Mouse (Mus musculus): ENCODE results near the gene Fgfr2. TPM values are rescaled to one million over a fixed set of nuclear protein-coding genes. Genes with fewer than 3 reads are reported as not detected.

Fgfr2 gene
- polyA plus RNA-seq, 1 experiment from 2014 or later = 93.4 TPM

GRCm38 (mm10) chr7:133029496-133030047 is 93.6 kb downstream of the Fgfr2 start:
- Histone ChIP-seq H3K4me2 (ENCODE audit: low read depth, low read length) (no peak overlapping the region), H3K4me1 (ENCODE audit: control insufficient read depth, insufficient read depth, low read length) (peaks cover 60% of the 10 kb centered on the region)
- ATAC-seq (ENCODE audit: insufficient read depth, low FRiP score) = peak; percentile 89

GRCm38 (mm10) chr7:133029004-133029403 is 94.1 kb downstream of the Fgfr2 start:
- no peak overlapping the region for H3K9ac ChIP-seq (ENCODE audit: low read length)
- 64% methylated on average over 8 of the region's 8 CpGs for WGBS
- H3K4me1 ChIP-seq (ENCODE audit: control insufficient read depth, insufficient read depth, low read length) = peaks cover 54% of the 10 kb centered on the region
- ATAC-seq (ENCODE audit: insufficient read depth, low FRiP score) = no peak
- no peak overlapping the region for H3K4me2 ChIP-seq (ENCODE audit: low read depth, low read length)
- H3K9me3 ChIP-seq (replicated peaks; ENCODE audit: control insufficient read depth, low read length) = no peaks in the 10 kb centered on the region
- H3K4me3 ChIP-seq (replicated peaks; ENCODE audit: low read length) = no peak overlapping the region
- peak overlapping the region; percentile 26 for H3K27ac ChIP-seq (ENCODE audit: low read length)
- no peaks in the 10 kb centered on the region for H3K27me3 ChIP-seq (ENCODE audit: control insufficient read depth, insufficient read depth, low read length)
- no peaks in the 10 kb centered on the region for H3K36me3 ChIP-seq (ENCODE audit: control insufficient read depth, insufficient read depth, low read length)

More at GRCm38 (mm10) chr7:133029496-133030047, 93.6 kb downstream of the Fgfr2 start:
- H3K9ac ChIP-seq (ENCODE audit: low read length) = no peak overlapping the region
- 54% methylated on average over 8 of the region's 8 CpGs for WGBS
- no peaks in the 10 kb centered on the region for H3K36me3 ChIP-seq (ENCODE audit: control insufficient read depth, insufficient read depth, low read length)
- no peak overlapping the region for H3K4me3 ChIP-seq (replicated peaks; ENCODE audit: low read length)
- no peaks in the 10 kb centered on the region for H3K9me3 ChIP-seq (replicated peaks; ENCODE audit: control insufficient read depth, low read length)
- no peaks in the 10 kb centered on the region for H3K27me3 ChIP-seq (ENCODE audit: control insufficient read depth, insufficient read depth, low read length)
- peak overlapping the region; percentile 62 for H3K27ac ChIP-seq (ENCODE audit: low read length)

DNA sequence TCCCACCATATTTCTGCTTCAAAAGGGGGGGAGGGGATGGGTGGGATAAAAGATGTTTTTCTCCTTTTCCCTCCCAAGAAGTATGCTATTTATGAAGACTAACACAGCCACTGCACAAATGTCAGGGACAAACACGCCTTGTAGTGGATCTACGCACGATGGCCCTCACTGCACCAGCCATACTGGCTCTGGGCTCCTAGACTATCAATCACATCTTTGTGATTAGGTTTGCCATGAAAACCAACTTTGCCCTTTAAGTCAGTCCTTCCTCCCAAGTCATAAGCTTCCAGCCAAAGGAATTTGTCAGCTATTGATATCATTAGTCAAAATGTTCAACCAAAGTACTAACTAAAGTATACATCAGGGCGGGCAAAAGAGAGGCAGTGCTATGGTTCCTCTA is 95.2 kb downstream of the Fgfr2 start:
- WGBS = 77% methylated on average over 4 of the region's 4 CpGs
- H3K27me3 ChIP-seq (ENCODE audit: control insufficient read depth, insufficient read depth, low read length) = no peaks in the 10 kb centered on the region
- no peak for ATAC-seq (ENCODE audit: insufficient read depth, low FRiP score)
- H3K9me3 ChIP-seq (replicated peaks; ENCODE audit: control insufficient read depth, low read length) = no peaks in the 10 kb centered on the region
- no peak overlapping the region for H3K9ac ChIP-seq (ENCODE audit: low read length)
- peaks cover 44% of the 10 kb centered on the region for H3K4me1 ChIP-seq (ENCODE audit: control insufficient read depth, insufficient read depth, low read length)
- no peak overlapping the region for H3K4me2 ChIP-seq (ENCODE audit: low read depth, low read length)
- no peak overlapping the region for H3K27ac ChIP-seq (ENCODE audit: low read length)
- no peak overlapping the region for H3K4me3 ChIP-seq (replicated peaks; ENCODE audit: low read length)
- H3K36me3 ChIP-seq (ENCODE audit: control insufficient read depth, insufficient read depth, low read length) = no peaks in the 10 kb centered on the region

DNA sequence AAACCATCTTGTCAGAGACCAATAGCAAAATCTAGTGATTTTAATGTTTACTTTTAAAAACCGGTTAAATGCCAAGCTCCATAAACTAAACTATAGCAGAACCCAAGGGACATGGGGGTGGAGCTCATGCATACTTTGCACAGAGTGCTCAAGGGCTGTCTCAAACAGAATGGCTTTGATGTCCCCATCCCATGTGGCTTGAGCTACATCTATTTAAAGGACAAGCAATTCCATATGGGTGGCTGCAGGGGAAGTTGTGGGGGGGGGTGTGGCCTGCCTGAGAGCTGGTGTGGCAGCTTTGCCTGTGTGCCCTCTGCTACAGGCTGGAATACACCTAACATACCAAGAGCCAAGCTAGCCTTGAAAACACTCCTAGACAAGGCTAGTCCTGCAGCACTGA is 98.5 kb downstream of the Fgfr2 start:
- peak; percentile 35; the same call in 1 of the 2 replicates for ATAC-seq (ENCODE audit: insufficient read depth, low FRiP score)
- Histone ChIP-seq H3K4me1 (ENCODE audit: control insufficient read depth, insufficient read depth, low read length) (peaks cover 46% of the 10 kb centered on the region), H3K27me3 (ENCODE audit: control insufficient read depth, insufficient read depth, low read length) (no peaks in the 10 kb centered on the region), H3K36me3 (ENCODE audit: control insufficient read depth, insufficient read depth, low read length) (no peaks in the 10 kb centered on the region), H3K4me3 (replicated peaks; ENCODE audit: low read length) (no peak overlapping the region), H3K9ac (ENCODE audit: low read length) (no peak overlapping the region), H3K27ac (ENCODE audit: low read length) (0 out of 2 replicates have a peak overlapping the region, but pooled peaks have one; percentile 30), H3K4me2 (ENCODE audit: low read depth, low read length) (no peak overlapping the region), H3K9me3 (replicated peaks; ENCODE audit: control insufficient read depth, low read length) (no peaks in the 10 kb centered on the region)
- WGBS = 24% methylated on average over 1 of the region's 1 CpGs

- ATAC-seq (ENCODE audit: insufficient read depth, low FRiP score) = no peak
- Histone ChIP-seq H3K27ac (ENCODE audit: low read length) (0 out of 2 replicates have a peak overlapping the region, but pooled peaks have one; percentile 44), H3K4me2 (ENCODE audit: low read depth, low read length) (no peak overlapping the region), H3K9ac (ENCODE audit: low read length) (no peak overlapping the region), H3K4me3 (replicated peaks; ENCODE audit: low read length) (no peak overlapping the region), H3K9me3 (replicated peaks; ENCODE audit: control insufficient read depth, low read length) (no peaks in the 10 kb centered on the region), H3K27me3 (ENCODE audit: control insufficient read depth, insufficient read depth, low read length) (no peaks in the 10 kb centered on the region), H3K4me1 (ENCODE audit: control insufficient read depth, insufficient read depth, low read length) (peaks cover 45% of the 10 kb centered on the region), H3K36me3 (ENCODE audit: control insufficient read depth, insufficient read depth, low read length) (no peaks in the 10 kb centered on the region)
- 25% methylated on average over 6 of the region's 6 CpGs for WGBS
Observed at GRCm38 (mm10) chr7:133019481-133020020, 103.6 kb downstream of the Fgfr2 start.

DNA sequence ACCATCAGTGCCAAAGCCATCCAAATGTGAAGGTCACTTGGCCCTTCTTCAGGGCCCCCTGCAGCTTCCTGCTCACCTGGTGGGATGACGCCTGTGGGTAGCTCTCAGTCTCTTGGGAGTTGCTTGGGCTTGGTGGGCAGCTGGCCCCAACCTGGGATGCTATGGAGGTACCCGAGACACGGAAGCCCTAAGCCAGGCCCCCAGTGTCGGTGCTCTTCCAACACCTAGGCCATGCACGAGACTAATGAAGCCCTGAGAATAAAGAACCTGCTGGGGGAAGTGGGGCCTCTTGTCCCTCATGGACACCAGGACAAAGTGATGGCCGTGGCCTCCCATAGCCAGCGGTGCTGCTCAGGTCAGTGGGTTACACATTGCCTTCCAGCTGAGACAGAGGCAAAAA is 104.2 kb downstream of the Fgfr2 start:
- Histone ChIP-seq H3K36me3 (ENCODE audit: control insufficient read depth, insufficient read depth, low read length) (no peaks in the 10 kb centered on the region), H3K27ac (ENCODE audit: low read length) (0 out of 2 replicates have a peak overlapping the region, but pooled peaks have one; percentile 44), H3K4me3 (replicated peaks; ENCODE audit: low read length) (no peak overlapping the region), H3K4me2 (ENCODE audit: low read depth, low read length) (no peak overlapping the region), H3K9ac (ENCODE audit: low read length) (no peak overlapping the region), H3K27me3 (ENCODE audit: control insufficient read depth, insufficient read depth, low read length) (no peaks in the 10 kb centered on the region), H3K9me3 (replicated peaks; ENCODE audit: control insufficient read depth, low read length) (no peaks in the 10 kb centered on the region), H3K4me1 (ENCODE audit: control insufficient read depth, insufficient read depth, low read length) (peaks cover 50% of the 10 kb centered on the region)
- no peak for ATAC-seq (ENCODE audit: insufficient read depth, low FRiP score)
- 79% methylated on average over 7 of the region's 7 CpGs for WGBS

DNA sequence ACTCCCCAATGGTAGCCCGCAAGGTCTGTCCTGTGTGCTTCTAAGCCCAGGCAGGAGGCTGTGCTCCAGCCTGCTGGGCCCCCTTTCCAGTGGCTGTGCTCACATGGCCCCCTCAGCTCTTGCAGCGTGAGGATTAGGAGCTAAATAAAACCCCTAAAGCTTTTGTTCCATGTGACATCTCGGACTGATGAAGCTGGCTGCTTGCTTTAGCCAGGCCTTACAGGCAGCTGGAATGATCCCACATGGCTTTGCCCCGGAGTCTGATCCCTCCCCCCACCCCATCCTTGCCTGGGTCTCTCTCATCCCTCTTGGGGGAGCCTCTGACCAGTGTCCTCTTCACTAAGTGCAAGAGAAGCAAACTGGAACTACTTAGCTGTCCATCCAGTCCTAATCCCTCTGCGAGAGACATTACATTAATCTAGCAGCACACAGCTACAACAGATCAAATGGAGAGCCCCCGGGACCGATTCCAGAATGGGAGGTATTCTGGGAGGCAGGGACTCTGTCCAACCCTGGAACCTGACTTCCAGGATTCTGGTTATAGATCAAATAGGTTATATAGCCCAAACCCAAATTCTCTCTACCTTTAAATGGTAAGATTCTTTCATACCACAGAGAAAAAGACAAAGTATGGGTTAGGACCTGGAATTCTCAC is 107.6 kb downstream of the Fgfr2 start:
- peak overlapping the region; percentile 91 for H3K27ac ChIP-seq (ENCODE audit: low read length)
- H3K36me3 ChIP-seq (ENCODE audit: control insufficient read depth, insufficient read depth, low read length) = no peaks in the 10 kb centered on the region
- H3K9ac ChIP-seq (ENCODE audit: low read length) = peak overlapping the region; percentile 49; the same call in 1 of the 2 replicates
- WGBS = 22% methylated on average over 7 of the region's 7 CpGs
- peak; percentile 59 for ATAC-seq (ENCODE audit: insufficient read depth, low FRiP score)
- H3K9me3 ChIP-seq (replicated peaks; ENCODE audit: control insufficient read depth, low read length) = no peaks in the 10 kb centered on the region
- no peaks in the 10 kb centered on the region for H3K27me3 ChIP-seq (ENCODE audit: control insufficient read depth, insufficient read depth, low read length)
- no peak overlapping the region for H3K4me3 ChIP-seq (replicated peaks; ENCODE audit: low read length)
- H3K4me1 ChIP-seq (ENCODE audit: control insufficient read depth, insufficient read depth, low read length) = peaks cover 78% of the 10 kb centered on the region
- peak overlapping the region; percentile 27; the same call in 1 of the 2 replicates for H3K4me2 ChIP-seq (ENCODE audit: low read depth, low read length)

GRCm38 (mm10) chr7:133014631-133015030 is 108.5 kb downstream of the Fgfr2 start:
- no peaks in the 10 kb centered on the region for H3K27me3 ChIP-seq (ENCODE audit: control insufficient read depth, insufficient read depth, low read length)
- no peak overlapping the region for H3K4me3 ChIP-seq (replicated peaks; ENCODE audit: low read length)
- H3K9me3 ChIP-seq (replicated peaks; ENCODE audit: control insufficient read depth, low read length) = no peaks in the 10 kb centered on the region
- peak overlapping the region; percentile 91 for H3K27ac ChIP-seq (ENCODE audit: low read length)
- 0 out of 2 replicates have a peak overlapping the region, but pooled peaks have one; percentile 27 for H3K4me2 ChIP-seq (ENCODE audit: low read depth, low read length)
- H3K4me1 ChIP-seq (ENCODE audit: control insufficient read depth, insufficient read depth, low read length) = peaks cover 73% of the 10 kb centered on the region
- peak overlapping the region; percentile 49; the same call in 1 of the 2 replicates for H3K9ac ChIP-seq (ENCODE audit: low read length)
- ATAC-seq (ENCODE audit: insufficient read depth, low FRiP score) = no peak
- 92% methylated on average over 14 of the region's 14 CpGs for WGBS
- no peaks in the 10 kb centered on the region for H3K36me3 ChIP-seq (ENCODE audit: control insufficient read depth, insufficient read depth, low read length)

- Histone ChIP-seq H3K4me3 (replicated peaks; ENCODE audit: low read length) (no peak overlapping the region), H3K9me3 (replicated peaks; ENCODE audit: control insufficient read depth, low read length) (no peaks in the 10 kb centered on the region), H3K9ac (ENCODE audit: low read length) (no peak overlapping the region), H3K27ac (ENCODE audit: low read length) (no peak overlapping the region), H3K4me2 (ENCODE audit: low read depth, low read length) (no peak overlapping the region), H3K36me3 (ENCODE audit: control insufficient read depth, insufficient read depth, low read length) (no peaks in the 10 kb centered on the region), H3K27me3 (ENCODE audit: control insufficient read depth, insufficient read depth, low read length) (no peaks in the 10 kb centered on the region), H3K4me1 (ENCODE audit: control insufficient read depth, insufficient read depth, low read length) (peaks cover 66% of the 10 kb centered on the region)
- WGBS = 93% methylated on average over 10 of the region's 10 CpGs
- no peak for ATAC-seq (ENCODE audit: insufficient read depth, low FRiP score)
Observed at GRCm38 (mm10) chr7:133013923-133014322, 109.2 kb downstream of the Fgfr2 start.

Measured in stomach, embryonic 16.5 days (tissue).